Mouse (Mus musculus) stomach, embryonic 15.5 days (tissue): ENCODE data around the gene Wfdc2. TPM values are rescaled to one million over a fixed set of nuclear protein-coding genes. Genes with fewer than 3 reads are reported as not detected.
A peak's percentile ranks its signal among the peaks of the same experiment; 100 is the strongest.
"Not testable (repeated sequence)": the region's sequence is repeated elsewhere in the genome, so short reads cannot be mapped to it uniquely, and the experiment has no call there.

Experiments
- ATAC-seq: fragments of 200-750 bp; cut with Nextera tagmentation; 2 replicates; pipeline ENCODE4 v1.8.0; 2017; ENCODE audit warnings: low read depth, moderate number of reproducible peaks, moderate TSS enrichment; ENCODE audit not compliant: insufficient read depth, low FRiP score
- H3K27ac ChIP-seq: fragments of 300-500 bp; sonication (generic); 2 replicates; pipeline ENCODE4 v1.5.1; 2015; ENCODE audit warnings: mild to moderate bottlenecking, inconsistent platforms
- H3K27me3 ChIP-seq: fragments of 300-500 bp; sonication (generic); replicated peaks from 2 replicates; pipeline ENCODE4 v1.6.1; 2015; ENCODE audit warnings: inconsistent platforms
- H3K36me3 ChIP-seq: fragments of 300-500 bp; sonication (generic); 2 replicates; pipeline ENCODE4 v1.6.1; 2015; ENCODE audit warnings: inconsistent platforms
- H3K4me1 ChIP-seq: fragments of 300-500 bp; sonication (generic); 2 replicates; pipeline ENCODE4 v1.6.1; 2015; ENCODE audit warnings: inconsistent platforms
- H3K4me2 ChIP-seq: fragments of 300-500 bp; sonication (generic); 2 replicates; pipeline ENCODE4 v1.6.1; 2015; ENCODE audit warnings: mild to moderate bottlenecking, inconsistent platforms
- H3K4me3 ChIP-seq: fragments of 300-500 bp; sonication (generic); replicated peaks from 2 replicates; pipeline ENCODE4 v1.5.1; 2015; ENCODE audit warnings: inconsistent platforms
- H3K9ac ChIP-seq: fragments of 300-500 bp; sonication (generic); 2 replicates; pipeline ENCODE4 v1.6.1; 2015; ENCODE audit warnings: inconsistent platforms
- H3K9me3 ChIP-seq: fragments of 300-500 bp; sonication (generic); 2 replicates; pipeline ENCODE4 v1.6.1; 2016; ENCODE audit warnings: inconsistent platforms
- WGBS: fragments of 180-500 bp; shearing (Covaris S2); methylation state at CpG from one replicate; pipeline ENCODE4 v1.1.7; 2015; 5-methylcytosine and 5-hydroxymethylcytosine counted together
- polyA plus RNA-seq: library from polyadenylated mRNA; unstranded; fragments of >200 nt; fragmentation: Nextera tagmentation; extraction: Ambion mirVana; gene quantifications from 2 replicates; pipeline ENCODE4 v1.2.1, GENCODE M21; 2015

The Wfdc2 gene
- polyA plus RNA-seq, 1 experiment from 2014 or later, result 162 TPM

DNA sequence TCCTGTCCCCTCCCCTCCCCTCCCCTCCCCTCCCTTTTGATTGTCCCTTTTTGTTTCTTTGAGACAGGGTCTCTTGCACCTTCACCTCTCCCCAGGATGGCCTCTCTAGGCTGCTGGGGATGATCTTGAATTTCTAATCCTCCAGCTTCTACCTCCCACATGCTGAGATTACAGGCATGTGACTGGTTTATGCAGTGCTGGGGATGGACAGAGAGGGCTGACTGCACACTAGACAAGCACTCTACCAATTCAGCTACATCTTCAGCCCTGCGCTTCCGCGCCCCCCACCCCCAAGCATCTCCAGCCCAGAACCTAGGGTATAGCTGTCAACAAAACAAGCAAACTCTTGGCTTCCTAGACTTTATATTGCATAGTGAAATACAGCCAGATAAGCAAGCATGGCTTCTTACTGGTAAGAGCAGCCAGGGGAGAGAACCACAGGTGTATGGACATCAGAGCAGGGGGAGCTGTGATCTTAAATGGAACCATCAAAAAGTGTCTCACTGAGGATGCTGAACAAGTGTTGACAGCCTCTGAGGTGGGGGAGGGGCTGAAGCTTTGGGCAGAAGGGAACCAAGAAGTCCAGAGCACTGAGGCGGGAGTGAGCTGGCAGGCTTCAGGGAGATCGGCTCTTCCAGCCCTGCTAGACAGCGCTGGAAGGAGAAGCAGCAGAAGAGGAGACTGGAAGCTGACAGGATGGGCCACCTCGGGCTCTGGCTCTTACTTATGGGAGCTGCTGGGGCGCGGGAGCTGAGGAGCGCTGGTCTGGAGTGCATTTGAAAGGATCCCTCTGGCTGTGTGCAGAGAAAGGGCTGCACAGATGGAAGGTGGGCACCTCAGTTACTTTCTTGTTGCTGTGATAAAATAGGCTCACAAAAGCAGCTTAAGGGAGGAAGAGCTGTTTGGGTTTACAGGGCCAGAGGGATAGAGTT is 12.0 kb upstream of the Wfdc2 start:
- Histone ChIP-seq H3K27ac (no peak overlapping the region), H3K4me2 (no peak overlapping the region), H3K4me1 (0 out of 2 replicates have a peak, but pooled peaks cover 2% of the 10 kb centered on the region), H3K27me3 (no peaks in the 10 kb centered on the region), H3K36me3 (no peaks in the 10 kb centered on the region), H3K9me3 (no peaks in the 10 kb centered on the region), H3K9ac (no peak overlapping the region), H3K4me3 (no peak overlapping the region)
- WGBS, result 38% methylated on average over 10 of the region's 10 CpGs
- ATAC-seq, result no peak

DNA sequence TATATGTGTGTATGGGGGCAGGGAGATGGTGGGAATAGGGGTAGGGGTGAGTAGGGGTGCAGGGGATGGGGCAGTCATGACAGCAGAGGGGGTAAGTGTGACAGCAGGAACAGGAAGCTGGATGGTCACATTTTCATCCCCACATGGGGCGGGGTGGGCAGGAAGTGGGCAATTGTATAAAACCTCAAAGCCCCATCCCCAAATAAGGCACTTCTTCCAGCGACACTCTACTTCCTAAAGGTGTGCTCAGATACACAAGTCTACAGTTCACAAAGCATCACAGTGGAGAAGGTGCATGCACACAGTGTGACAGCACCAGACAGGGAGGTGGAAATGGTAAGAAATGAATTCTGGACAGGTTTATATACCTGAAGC is 11.3 kb upstream of the Wfdc2 start:
- no peak overlapping the region for H3K4me2 ChIP-seq
- no peaks in the 10 kb centered on the region for H3K9me3 ChIP-seq
- 87% methylated on average over 2 of the region's 2 CpGs for WGBS
- no peaks in the 10 kb centered on the region for H3K27me3 ChIP-seq
- no peak overlapping the region for H3K27ac ChIP-seq
- H3K9ac ChIP-seq, result no peak overlapping the region
- H3K4me3 ChIP-seq, result no peak overlapping the region
- H3K4me1 ChIP-seq, result no peaks in the 10 kb centered on the region
- no peaks in the 10 kb centered on the region for H3K36me3 ChIP-seq
- no peak for ATAC-seq

DNA sequence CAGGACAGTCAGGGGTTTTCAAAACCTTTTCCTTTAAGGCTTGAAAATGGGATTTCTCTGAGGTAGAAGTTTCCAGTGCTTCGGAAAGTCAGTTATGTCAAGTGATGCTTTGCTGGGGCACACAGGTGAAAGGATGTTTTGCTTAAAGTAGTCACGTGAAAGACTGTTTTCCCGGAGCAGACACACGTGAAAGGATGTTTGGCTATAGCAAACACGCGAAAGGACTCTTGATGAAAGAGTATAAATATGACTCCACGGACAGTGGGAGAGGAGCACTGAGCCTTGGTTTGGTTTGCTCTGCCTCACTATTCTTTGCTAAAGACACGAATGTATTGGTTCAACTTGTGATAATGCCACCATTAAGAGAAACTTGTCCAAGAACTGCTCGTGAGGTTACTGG is 10.7 kb upstream of the Wfdc2 start:
- Histone ChIP-seq H3K4me3 (no peak overlapping the region), H3K9ac (no peak overlapping the region), H3K27me3 (no peaks in the 10 kb centered on the region), H3K27ac (no peak overlapping the region), H3K4me1 (no peaks in the 10 kb centered on the region), H3K4me2 (no peak overlapping the region), H3K36me3 (no peaks in the 10 kb centered on the region), H3K9me3 (no peaks in the 10 kb centered on the region)
- 76% methylated on average over 9 of the region's 9 CpGs for WGBS
- ATAC-seq, result no peak

DNA sequence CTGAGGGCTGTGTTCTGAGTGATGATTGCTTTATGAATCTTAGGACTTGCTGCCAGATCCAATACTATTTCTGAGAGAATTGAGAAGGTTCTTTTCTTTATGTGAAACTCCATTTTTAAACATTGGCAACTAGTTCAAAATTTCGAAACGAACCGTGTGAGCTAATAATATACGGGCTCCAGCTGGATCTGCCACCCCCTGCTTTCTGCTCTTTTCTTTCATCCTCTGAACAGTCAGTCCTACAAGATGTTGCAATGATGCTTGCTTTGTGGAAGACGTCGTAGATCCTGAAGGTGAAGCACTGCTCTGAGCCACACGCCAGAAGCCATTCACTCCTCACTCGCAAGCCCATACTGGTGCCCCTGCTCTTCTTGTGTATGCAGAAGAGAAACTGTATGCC is 3.8 kb upstream of the Wfdc2 start:
- Histone ChIP-seq H3K36me3 (no peaks in the 10 kb centered on the region), H3K27ac (peak overlapping the region; percentile 73), H3K27me3 (no peaks in the 10 kb centered on the region), H3K9ac (no peak overlapping the region), H3K4me2 (no peak overlapping the region), H3K4me1 (peaks cover 8% of the 10 kb centered on the region), H3K4me3 (no peak overlapping the region), H3K9me3 (no peaks in the 10 kb centered on the region)
- ATAC-seq, result no peak
- WGBS, result 70% methylated on average over 8 of the region's 8 CpGs

DNA sequence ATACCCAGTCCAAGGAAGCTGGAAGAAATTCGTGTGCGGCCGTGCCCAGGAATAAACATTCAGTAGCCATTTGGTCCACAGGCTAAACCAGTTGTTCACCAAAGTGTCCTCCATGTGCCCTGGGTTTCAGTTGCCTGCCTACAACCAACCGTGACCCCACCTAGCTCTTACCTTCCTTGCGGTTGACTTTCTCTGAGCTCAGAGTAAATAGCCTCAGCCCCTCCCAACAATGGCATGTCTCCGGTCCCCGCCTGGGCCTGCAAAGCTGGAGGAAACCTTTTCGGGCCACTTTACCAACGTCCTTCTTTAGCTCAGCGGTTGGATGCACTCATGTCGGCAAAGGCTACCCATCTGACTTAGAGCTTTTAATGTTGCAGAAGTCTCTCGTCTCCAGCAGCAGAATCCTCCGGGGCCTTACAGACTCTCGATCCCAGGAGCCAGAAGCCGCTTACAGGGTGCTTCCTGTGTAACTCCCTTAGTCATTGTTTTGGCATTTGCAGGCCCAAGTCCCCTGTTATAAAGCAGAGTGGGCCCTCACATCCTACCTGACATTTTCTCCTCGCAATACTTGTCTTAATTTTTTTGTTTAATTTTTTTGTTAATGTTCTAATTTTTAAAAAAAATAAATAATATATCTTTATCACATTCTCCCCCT is 3.1 kb upstream of the Wfdc2 start:
- no peak overlapping the region for H3K9ac ChIP-seq
- H3K9me3 ChIP-seq, result no peaks in the 10 kb centered on the region
- ATAC-seq, result peak; percentile 44; the same call in 1 of the 2 replicates
- peak overlapping the region; percentile 12; the same call in 1 of the 2 replicates for H3K4me2 ChIP-seq
- peak overlapping the region; percentile 73 for H3K27ac ChIP-seq
- peaks cover 10% of the 10 kb centered on the region for H3K4me1 ChIP-seq
- no peaks in the 10 kb centered on the region for H3K36me3 ChIP-seq
- no peaks in the 10 kb centered on the region for H3K27me3 ChIP-seq
- WGBS, result 34% methylated on average over 16 of the region's 16 CpGs
- H3K4me3 ChIP-seq, result no peak overlapping the region

DNA sequence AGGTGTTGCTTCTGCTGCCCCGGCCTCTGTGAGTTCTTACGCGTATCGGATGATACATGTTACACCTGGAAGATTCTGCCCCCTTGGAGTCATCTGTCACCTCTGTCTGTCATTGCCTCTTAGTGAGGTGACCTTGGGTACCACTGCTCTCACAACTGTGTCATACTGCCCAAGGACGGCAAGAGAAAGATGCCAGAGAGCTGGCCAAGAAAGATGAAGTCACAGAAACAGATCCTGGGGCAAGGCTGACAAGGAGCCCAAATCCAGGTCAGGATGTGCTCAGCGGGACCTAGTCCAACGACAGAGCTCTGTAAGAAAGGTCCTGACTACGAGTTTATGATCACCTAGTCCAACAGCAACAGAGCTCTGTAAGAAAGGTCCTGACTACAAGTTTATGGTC is 2.1 kb upstream of the Wfdc2 start:
- H3K9me3 ChIP-seq, result no peaks in the 10 kb centered on the region
- no peak overlapping the region for H3K9ac ChIP-seq
- ATAC-seq, result no peak
- peaks cover 10% of the 10 kb centered on the region for H3K4me1 ChIP-seq
- no peak overlapping the region for H3K4me2 ChIP-seq
- H3K36me3 ChIP-seq, result no peaks in the 10 kb centered on the region
- no peak overlapping the region for H3K27ac ChIP-seq
- 79% methylated on average over 8 of the region's 8 CpGs for WGBS
- H3K4me3 ChIP-seq, result no peak overlapping the region
- no peaks in the 10 kb centered on the region for H3K27me3 ChIP-seq

DNA sequence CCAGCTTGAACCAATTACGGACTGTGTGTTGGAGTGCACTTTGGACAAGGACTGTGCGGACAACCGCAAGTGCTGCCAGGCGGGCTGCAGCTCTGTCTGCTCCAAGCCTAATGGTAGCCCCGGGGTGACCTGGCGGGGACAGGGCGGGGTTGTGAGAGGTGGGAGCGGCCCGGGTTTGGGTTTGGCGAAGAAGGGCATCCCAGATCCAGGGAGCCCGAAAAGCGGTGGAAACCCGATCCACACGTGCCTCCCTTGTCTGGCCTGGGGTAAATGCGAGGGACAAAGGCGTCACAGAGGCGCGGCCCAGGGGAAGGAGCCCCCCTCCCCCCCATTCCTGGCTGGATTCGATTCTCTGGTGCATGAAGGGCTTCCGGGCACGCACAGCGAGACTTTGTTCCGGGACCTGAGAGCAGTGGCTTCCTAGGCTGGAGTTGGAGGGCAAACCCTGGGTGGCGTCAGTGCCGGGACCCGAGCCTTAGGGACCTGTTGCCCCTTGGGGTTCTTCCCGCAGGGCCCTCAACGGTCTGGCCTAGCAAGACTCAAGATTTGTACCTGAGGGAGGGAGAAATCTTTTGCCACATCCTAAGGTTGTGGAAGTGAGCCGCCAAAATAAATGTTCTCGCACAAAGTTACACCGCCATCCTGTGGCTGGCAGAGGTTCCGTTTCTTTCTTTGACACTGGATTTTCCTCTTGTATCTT is 1.3 kb downstream of the Wfdc2 start:
- H3K27ac ChIP-seq, result peak overlapping the region; percentile 38
- WGBS, result under 1% methylated on average over 32 of the region's 32 CpGs

DNA sequence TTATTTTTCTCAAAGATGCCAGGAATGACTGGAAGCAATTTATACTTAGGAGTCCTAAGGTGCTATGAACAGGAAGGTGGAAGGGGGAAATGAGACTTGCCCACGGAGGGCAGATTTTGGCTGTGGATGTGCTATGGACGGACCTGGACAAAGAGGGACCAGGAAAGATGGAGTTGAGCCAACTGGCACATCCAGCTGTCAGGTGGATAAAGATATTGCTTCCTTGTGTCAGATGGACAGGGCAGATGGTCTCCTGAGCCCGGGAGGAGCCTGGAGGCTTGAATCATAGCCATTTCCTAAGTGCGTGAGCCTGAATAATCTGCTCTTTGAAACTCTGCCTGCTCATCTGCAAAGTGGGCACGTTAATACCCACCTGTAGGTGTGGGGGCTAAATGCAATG is 2.1 kb downstream of the Wfdc2 start:
- H3K4me3 ChIP-seq, result no peak overlapping the region
- H3K4me1 ChIP-seq, result peaks cover 10% of the 10 kb centered on the region
- ATAC-seq, result no peak
- no peaks in the 10 kb centered on the region for H3K27me3 ChIP-seq
- H3K4me2 ChIP-seq, result peak overlapping the region; percentile 97; the same call in 1 of the 2 replicates
- 62% methylated on average over 5 of the region's 5 CpGs for WGBS
- H3K9me3 ChIP-seq, result no peaks in the 10 kb centered on the region
- no peak overlapping the region for H3K9ac ChIP-seq
- no peaks in the 10 kb centered on the region; the same call in 1 of the 2 replicates for H3K36me3 ChIP-seq
- H3K27ac ChIP-seq, result no peak overlapping the region

More for the DNA sequence above, 1.3 kb downstream of the Wfdc2 start:
- no peaks in the 10 kb centered on the region; the same call in 1 of the 2 replicates for H3K36me3 ChIP-seq
- H3K9ac ChIP-seq, result peak overlapping the region; percentile 37; the same call in 1 of the 2 replicates
- no peaks in the 10 kb centered on the region for H3K27me3 ChIP-seq
- H3K4me1 ChIP-seq, result peaks cover 10% of the 10 kb centered on the region
- H3K4me2 ChIP-seq, result peak overlapping the region; percentile 97
- peak; percentile 38 for ATAC-seq
- no peaks in the 10 kb centered on the region for H3K9me3 ChIP-seq
- H3K4me3 ChIP-seq, result peak overlapping the region; percentile 49

DNA sequence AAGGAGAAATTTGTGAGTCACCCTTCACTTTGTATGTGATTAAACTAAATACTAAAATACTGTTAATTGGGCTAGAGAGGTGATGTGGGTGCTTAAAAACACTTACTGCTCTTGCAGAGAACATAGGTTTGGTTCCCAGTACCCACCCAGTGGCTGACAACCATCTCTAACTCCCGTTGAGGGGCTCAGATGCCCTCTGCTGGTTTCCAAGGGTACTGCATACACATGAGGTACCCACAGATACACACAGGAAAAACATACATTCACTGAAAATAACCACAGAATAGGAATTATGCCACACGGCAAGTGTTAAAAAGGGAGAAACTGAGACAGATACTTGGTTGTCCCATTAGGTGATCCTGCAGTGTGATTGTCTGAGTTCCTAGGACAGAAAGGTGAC is 4.8 kb downstream of the Wfdc2 start:
- no peak for ATAC-seq
- Histone ChIP-seq H3K27me3 (no peaks in the 10 kb centered on the region), H3K36me3 (no peaks in the 10 kb centered on the region; the same call in 1 of the 2 replicates), H3K4me2 (no peak overlapping the region), H3K9me3 (no peaks in the 10 kb centered on the region), H3K4me1 (peaks cover 10% of the 10 kb centered on the region), H3K4me3 (no peak overlapping the region), H3K27ac (no peak overlapping the region), H3K9ac (no peak overlapping the region)
- WGBS, result 72% methylated on average over 2 of the region's 2 CpGs

DNA sequence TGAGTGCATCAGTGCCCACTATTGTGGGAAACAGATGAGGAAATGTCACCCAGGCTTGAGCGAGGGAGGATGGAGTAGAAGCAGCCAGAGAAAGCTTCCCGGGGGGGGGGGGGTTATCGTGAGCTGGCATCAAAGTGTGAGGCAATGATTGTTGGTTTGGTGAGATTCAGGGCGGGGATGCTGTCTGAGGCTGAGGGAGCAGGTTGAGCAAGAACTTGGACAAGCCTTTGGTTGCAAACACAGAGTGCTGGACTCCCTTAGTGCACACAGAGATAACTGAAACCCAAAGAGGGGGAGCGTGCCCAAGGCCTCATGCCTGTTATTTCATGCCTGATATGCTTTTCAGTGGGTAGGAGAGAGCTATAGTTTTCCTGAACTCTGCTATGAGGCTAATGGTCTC is 5.2 kb downstream of the Wfdc2 start:
- Histone ChIP-seq H3K4me2 (no peak overlapping the region), H3K36me3 (no peaks in the 10 kb centered on the region; the same call in 1 of the 2 replicates), H3K4me1 (peaks cover 7% of the 10 kb centered on the region), H3K9me3 (no peaks in the 10 kb centered on the region), H3K27me3 (no peaks in the 10 kb centered on the region), H3K9ac (no peak overlapping the region), H3K27ac (no peak overlapping the region), H3K4me3 (no peak overlapping the region)
- 69% methylated on average over 5 of the region's 5 CpGs for WGBS
- no peak for ATAC-seq

DNA sequence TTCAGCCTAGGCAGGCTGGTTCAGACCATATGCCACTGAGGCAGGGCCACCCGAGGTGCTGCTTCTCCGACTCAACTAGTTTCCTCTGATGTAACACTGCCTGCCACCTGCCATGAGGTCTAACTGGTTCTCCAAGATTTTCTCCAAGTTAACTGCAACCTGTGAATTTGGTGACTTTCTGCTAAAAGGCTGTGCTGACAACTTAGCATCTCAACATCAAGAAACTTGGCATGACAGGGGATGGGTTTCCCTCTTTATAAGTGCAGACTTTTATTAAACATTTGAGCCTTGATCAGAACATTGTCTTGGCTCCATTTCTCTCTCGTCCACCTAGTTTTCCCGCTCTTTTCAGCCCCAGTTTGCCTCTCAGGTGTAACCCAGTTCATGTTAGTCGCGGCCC is 11.1 kb downstream of the Wfdc2 start, which contains the start of gene Spint3:
Gene Spint3, minus strand, starts transcription at position 101 of the 400 bp plus-strand sequence.
- not testable (repeated sequence) for H3K4me3 ChIP-seq, H3K9ac ChIP-seq, H3K9me3 ChIP-seq, H3K4me1 ChIP-seq, H3K36me3 ChIP-seq, H3K27me3 ChIP-seq, ATAC-seq, H3K27ac ChIP-seq, H3K4me2 ChIP-seq
- WGBS, result 88% methylated on average over 6 of the region's 6 CpGs
